Mouse (Mus musculus) left cerebral cortex, adult 2 months (tissue): ENCODE measurements around the gene Bmp7. TPM values are rescaled to one million over a fixed set of nuclear protein-coding genes. Genes with fewer than 3 reads are reported as not detected.

ENCODE experiments used
- DNase-seq, 2 experiments: peaks; one replicate each; pipeline ENCODE4 v3.0.0; 2021 to 2022; ENCODE audit warnings: low spot score in 2 of 2, mixed read lengths in 1 of 2; ENCODE audit errors: extremely low spot score in 1 of 2
- H3K27ac ChIP-seq: fragments of 200-600 bp; 2 replicates; pipeline ENCODE4 v1.8.1; 2022
- H3K4me3 ChIP-seq: fragments of 200-600 bp; 2 replicates; pipeline ENCODE4 v1.8.1; 2022
- CTCF ChIP-seq: fragments of 200-600 bp; IDR thresholded peaks from 2 replicates; pipeline ENCODE4 v1.8.1; 2022; ENCODE audit warnings: antibody characterized with exemption, mild to moderate bottlenecking, moderate library complexity
- intact Hi-C: fragments of 180-260 bp; cut with DNase I; formaldehyde crosslinking; loops from one replicate; pipeline ENCODE4 v1.15.1; 2025
- total RNA-seq, 2 experiments: library from RNA; stranded (reverse); gene quantifications; 2 replicates each; pipeline ENCODE4 v1.2.3; 2021

The Bmp7 gene
- total RNA-seq, 2 experiments from 2014 or later = 9.6 to 13.9 TPM

DNA sequence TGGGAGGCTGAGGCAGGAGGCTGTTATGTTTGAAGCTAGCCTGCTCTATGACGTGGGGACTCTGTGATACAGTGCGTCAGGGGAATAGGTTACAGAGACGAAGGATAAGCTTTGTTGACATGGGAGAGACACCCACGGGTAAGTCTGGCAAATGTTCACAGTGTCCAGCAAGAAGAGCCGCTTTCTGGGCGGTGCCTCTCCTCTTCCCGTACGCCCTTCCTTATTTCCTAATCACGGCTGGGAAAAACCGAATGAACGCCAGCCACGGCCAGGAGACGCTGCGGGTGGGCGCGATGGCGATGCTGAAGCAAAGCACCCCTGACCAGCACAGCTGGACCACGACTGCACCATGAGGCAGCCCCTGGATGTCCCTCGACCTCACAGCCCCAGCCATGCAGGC, 77.7 kb downstream of the Bmp7 start:
- no peak overlapping the region; the same call in 1 of the 2 replicates for H3K27ac ChIP-seq
- no peak overlapping the region for H3K4me3 ChIP-seq
- intact Hi-C loops = no loop called here
- DNase-seq = no peak
- no peak for TF ChIP-seq CTCF

DNA sequence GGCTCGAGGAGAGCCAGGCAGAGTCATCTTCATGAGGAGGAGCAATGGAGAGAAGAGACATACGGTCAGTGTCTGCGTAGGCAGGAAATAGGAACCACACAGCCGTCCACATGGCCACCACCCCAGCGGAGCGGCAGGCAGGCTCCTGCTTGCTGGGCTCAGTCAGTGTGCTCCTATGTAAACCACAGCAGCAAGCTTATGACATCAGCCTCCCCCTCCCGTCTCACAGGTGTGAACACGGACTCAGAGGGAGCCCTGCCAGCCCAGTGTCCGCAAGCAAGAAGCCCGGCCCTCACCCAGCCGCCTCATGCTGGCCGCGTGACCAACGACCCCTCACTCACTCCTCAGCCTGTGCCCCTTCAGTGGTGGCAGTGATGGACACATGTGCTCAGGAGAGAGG, 78.5 kb downstream of the Bmp7 start:
- Histone ChIP-seq H3K4me3 (no peak overlapping the region), H3K27ac (no peak overlapping the region)
- TF ChIP-seq CTCF = no peak
- intact Hi-C loops = no loop called here
- peak; percentile 28 to 30 for DNase-seq

DNA sequence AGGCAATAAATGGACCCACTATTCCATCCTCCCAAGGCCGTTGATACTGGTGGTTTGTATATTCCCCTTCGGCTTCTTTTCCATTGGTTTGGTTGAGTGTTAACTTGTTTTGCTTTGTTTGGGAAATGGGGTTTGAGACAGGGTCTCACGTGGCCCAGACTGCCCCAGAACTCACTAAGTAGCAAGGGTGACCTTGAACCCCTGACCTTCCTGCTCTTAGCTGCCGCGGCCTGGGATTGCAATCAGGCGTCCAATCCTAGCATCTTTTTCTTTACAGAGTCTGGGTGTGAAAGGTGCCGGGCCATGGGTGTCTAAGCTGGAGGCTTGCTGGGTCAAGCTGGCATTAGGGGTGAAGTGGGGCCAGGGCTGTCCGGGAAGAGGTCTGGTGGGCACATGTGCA, 79.5 kb downstream of the Bmp7 start:
- no peak overlapping the region for H3K4me3 ChIP-seq
- no peak for DNase-seq
- no peak for TF ChIP-seq CTCF
- no peak overlapping the region for H3K27ac ChIP-seq
- intact Hi-C loops = no loop called here

DNA sequence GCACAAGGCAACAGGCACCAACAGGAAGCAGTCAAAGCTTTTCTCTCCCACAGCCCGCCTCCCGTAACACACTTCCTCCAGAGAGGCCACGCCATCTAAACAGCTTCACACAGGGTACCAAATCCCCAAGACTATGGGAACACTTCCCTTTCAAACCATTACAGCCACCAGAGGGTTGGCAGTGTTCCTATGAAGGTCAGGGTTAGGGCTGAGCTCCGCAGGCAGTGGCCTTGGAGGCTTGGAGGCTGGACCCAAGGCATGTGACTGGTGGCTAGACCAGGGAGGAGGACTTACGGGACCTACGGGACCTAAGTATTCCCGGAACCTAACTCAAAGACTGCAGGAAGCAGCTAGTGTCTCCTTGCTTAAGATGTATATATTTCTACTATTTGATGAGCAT, 80.0 kb downstream of the Bmp7 start:
- intact Hi-C loops = no loop called here
- DNase-seq = no peak
- H3K4me3 ChIP-seq = no peak overlapping the region
- no peak for TF ChIP-seq CTCF
- H3K27ac ChIP-seq = no peak overlapping the region

- TF ChIP-seq CTCF = no peak
- intact Hi-C loops = no loop called here
- Histone ChIP-seq H3K4me3 (no peak overlapping the region), H3K27ac (no peak overlapping the region)
- DNase-seq = no peak
These were observed 83.1 kb downstream of the Bmp7 start for GRCm38 (mm10) chr2:172857048-172857447.

- intact Hi-C loops = no loop called here
- Histone ChIP-seq H3K4me3 (no peak overlapping the region), H3K27ac (no peak overlapping the region)
- no peak for TF ChIP-seq CTCF
- no peak for DNase-seq
These were observed 83.6 kb downstream of the Bmp7 start for GRCm38 (mm10) chr2:172856549-172856948.

- intact Hi-C loops = no loop called here
These were observed 86.0 kb downstream of the Bmp7 start for GRCm38 (mm10) chr2:172854136-172854535.

GRCm38 (mm10) chr2:172851773-172852172, 88.3 kb downstream of the Bmp7 start:
- TF ChIP-seq CTCF = no peak
- intact Hi-C loops = no loop called here
- DNase-seq = no peak

More at GRCm38 (mm10) chr2:172854136-172854535, 86.0 kb downstream of the Bmp7 start:
- TF ChIP-seq CTCF = no peak
- Histone ChIP-seq H3K27ac (no peak overlapping the region), H3K4me3 (no peak overlapping the region)
- no peak for DNase-seq

DNA sequence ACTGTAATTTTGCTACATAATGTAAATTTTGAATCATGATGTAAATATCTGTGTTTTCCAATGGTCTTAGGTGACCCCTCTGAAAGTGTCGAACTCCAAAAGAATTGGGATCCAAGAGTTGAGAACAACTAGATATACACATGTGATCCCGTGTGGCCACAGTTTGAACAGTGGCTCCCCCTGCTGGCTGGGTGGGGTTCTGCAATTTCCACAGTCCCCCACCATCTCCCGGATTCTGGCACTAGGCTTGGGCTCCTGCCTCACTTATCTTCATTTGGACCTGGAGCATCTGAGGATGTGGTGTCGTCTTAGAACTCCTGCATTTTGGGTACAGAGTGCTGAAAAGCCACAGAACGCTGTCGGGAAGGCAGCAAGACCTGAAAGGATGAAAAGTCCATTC, 91.9 kb downstream of the Bmp7 start:
- no peak for DNase-seq
- H3K27ac ChIP-seq = no peak overlapping the region
- peak; percentile 69 for TF ChIP-seq CTCF
- intact Hi-C loops = no loop called here
- H3K4me3 ChIP-seq = no peak overlapping the region

More at GRCm38 (mm10) chr2:172851773-172852172, 88.3 kb downstream of the Bmp7 start:
- H3K27ac ChIP-seq = no peak overlapping the region
- no peak overlapping the region for H3K4me3 ChIP-seq

GRCm38 (mm10) chr2:172846311-172846575, 93.9 kb downstream of the Bmp7 start:
- intact Hi-C loops = no loop called here
- Histone ChIP-seq H3K4me3 (no peak overlapping the region), H3K27ac (no peak overlapping the region)
- TF ChIP-seq CTCF = no peak
- no peak for DNase-seq

DNA sequence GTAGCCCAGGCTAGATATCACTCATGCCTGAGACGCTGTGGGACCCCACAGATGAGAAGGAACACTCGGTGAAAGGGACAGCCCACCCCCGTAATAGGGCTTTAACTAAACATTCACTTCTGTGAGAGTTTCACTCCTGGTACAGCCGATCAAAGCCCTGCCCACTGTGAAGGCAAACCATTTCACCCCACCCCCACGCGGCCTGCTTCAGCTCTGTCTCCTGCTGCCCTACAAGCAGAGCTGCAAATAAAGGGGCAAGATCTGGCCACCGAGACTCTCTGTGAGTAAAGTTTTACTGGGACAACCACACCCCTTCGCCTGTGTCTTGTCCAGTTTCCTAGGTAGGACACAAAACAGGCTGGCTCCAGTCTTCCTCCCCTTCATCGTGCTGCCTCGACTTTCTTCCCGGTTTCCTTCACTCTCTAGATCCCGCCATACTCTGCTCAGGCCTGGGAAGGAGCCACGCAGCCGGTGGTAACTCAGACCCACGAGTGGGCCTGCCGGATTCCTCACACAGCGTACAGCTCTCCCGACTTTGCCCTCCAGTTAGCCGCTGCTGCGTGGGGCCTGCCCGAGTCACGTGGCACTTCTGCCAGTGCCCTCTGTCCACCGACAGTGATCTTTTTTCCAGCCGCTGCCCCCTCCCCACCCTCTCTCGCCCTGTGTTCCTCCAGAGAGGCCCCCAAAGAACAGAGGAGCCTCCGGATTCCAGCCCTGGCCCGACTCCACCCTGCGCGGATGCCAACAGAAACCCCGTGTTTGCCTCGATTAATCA, 94.4 kb downstream of the Bmp7 start:
- H3K4me3 ChIP-seq = no peak overlapping the region
- intact Hi-C loops = no loop called here
- DNase-seq = no peak
- TF ChIP-seq CTCF = no peak
- no peak overlapping the region for H3K27ac ChIP-seq

GRCm38 (mm10) chr2:172843903-172844302, 96.2 kb downstream of the Bmp7 start:
- no peak for DNase-seq
- H3K27ac ChIP-seq = no peak overlapping the region
- no peak overlapping the region for H3K4me3 ChIP-seq
- no peak for TF ChIP-seq CTCF
- intact Hi-C loops = no loop called here

DNA sequence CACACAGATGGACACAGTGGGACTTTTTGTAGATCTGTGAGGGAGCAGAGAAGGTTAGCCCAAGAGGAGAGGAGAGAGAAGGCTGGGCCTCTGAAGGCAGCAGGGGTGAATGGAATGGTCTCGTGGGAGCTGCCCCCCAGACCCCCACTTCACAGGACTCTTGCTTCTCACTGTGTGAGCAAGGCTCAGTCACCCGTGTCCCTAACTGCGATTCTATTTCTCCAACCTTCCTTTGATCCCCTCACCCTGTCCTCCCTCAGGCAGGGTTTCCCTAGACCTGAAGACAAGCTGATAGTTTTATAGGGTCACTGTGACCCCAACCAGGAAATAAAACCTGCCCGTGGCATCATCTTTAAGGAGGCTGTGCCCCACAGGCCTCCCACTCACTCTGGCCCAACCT, 97.8 kb downstream of the Bmp7 start:
- intact Hi-C loops = no loop called here
- Histone ChIP-seq H3K4me3 (no peak overlapping the region), H3K27ac (no peak overlapping the region)
- no peak for TF ChIP-seq CTCF
- no peak for DNase-seq
